Mouse (Mus musculus) left cerebral cortex, postnatal 25 days (tissue): ENCODE data around the gene Gm3453. TPM values are rescaled to one million over a fixed set of nuclear protein-coding genes. Genes with fewer than 3 reads are reported as not detected.
"Not testable (repeated sequence)": the region's sequence is repeated elsewhere in the genome, so short reads cannot be mapped to it uniquely, and the experiment has no call there.

ENCODE experiments used
- DNase-seq, 2 experiments: peaks; one replicate each; pipeline ENCODE4 v3.0.0; 2022; ENCODE audit warnings: low spot score in 2 of 2, mixed read lengths in 1 of 2
- intact Hi-C: fragments of 180-260 bp; cut with DNase I; formaldehyde crosslinking; loops from one replicate; pipeline ENCODE4 v1.15.1; 2025
- total RNA-seq, 2 experiments: library from RNA; stranded (reverse); gene quantifications; 2 replicates each; pipeline ENCODE4 v1.2.3; 2021

Gm3453 gene
- not detected for total RNA-seq

DNA sequence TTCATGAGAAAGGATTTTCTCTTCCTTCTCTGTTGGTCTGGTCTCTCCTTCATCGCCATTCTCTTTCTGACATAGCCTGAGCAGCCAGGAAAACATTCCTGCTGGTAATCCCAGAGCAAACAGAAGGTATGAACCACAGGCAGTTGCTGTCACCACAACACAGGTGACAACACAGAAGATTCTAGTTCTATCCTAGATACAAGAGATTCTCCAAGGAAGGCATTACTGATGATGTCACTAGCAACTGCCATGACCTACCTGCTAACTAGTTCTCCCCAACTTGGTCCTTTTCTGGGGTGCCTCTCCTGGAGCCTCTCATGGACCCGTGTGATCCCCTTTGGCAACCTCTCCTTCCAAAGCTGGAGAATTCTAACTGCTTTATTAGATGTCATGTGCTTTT lies at the start of gene Gm3453:
Gene Gm3453, minus strand, starts transcription at position 101 of the 400 bp plus-strand sequence.
- intact Hi-C loops, DNase-seq: not testable (repeated sequence)

GRCm38 (mm10) chr14:5987136-5987535 lies 8.2 kb upstream of the Gm3453 start:
- DNase-seq, intact Hi-C loops: not testable (repeated sequence)

GRCm38 (mm10) chr14:5962441-5962840 lies 16.5 kb downstream of the Gm3453 start:
- intact Hi-C loops, DNase-seq: not testable (repeated sequence)

DNA sequence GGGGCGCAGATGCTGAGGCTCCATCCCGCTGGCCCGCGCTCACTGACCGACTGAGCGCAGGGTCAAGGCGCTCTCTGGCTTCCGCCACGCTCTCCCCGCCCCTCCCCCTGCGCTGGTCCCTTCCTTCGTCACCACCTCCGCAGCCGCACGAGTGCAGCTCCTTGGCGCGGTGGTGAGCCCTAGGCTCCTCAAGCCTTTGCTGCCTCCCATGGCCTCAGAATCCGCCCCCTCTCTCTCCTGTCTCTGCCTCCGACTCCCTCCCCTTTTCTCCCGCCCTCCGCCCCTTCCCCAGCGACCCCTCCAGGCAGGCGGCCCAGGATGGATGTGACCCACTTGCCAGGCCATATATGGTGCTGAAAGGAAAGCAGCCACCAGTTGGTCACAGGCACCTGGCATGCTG lies 17.3 kb downstream of the Gm3453 start, which contains the start of gene Gm3248:
Gene Gm3248, minus strand, starts transcription at position 111 of the 400 bp plus-strand sequence.
- intact Hi-C loops = not testable (repeated sequence)
- peak; percentile 5 to 17 for DNase-seq

DNA sequence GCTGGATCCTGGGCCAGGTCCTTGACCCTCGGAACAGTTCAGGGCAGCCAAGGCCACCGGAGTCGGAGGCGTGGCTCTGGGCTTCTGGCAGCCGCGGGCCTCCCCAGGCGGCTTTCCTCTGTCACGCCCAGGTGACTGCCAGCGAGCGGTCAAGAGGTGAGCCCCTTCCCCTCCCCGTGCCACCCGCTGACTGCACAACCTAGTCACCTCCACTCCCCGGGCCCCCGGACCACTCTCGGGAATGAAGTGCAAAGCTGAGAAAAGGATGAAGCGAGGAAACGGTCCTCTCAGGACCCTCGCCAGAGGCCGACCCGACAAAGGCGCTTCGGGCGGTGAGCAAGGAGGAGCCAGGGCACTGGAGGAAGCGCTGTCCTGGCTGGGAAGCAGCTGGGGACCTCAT lies 17.8 kb downstream of the Gm3453 start:
- DNase-seq, intact Hi-C loops: not testable (repeated sequence)

DNA sequence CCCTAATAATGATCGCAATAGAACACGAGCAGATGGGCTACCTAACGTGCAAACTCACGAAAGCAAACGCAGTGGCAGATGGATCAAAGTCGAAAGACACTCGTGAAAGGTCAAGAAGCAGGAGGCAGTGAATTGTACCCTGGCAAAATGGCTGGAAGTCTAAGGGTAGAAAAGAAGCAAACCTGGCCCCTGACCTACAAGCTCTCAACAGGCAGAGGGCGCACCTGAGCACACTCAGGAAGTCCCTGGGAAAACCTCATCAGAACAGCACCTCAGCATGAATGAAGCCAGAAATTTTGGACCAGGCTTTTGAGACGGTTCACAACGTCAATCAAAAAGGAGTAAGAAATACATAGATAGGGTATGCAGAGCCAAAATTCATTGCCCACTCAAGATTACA lies 18.5 kb downstream of the Gm3453 start:
- intact Hi-C loops = not testable (repeated sequence)
- DNase-seq = peak; percentile 21 to 24

DNA sequence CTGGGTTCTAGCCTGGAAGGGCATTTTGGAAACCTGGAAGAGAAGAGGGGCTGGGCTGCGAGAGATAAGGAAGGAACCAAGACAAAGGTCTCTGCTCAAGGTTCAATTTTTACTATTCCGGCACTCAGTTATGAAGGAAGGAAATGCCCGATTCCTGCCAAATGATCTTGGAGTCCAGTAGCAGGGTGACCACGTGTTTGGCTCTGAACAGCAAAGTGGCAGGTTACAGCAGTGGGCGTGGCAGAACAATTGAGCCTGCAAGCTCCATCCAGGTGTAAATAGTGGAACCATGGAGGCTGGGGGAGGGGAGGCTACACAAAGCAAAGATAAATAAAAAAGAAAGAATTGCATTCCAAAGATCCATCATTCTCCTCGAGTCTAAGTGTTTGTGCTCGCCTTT lies 55.7 kb downstream of the Gm3453 start:
- DNase-seq, intact Hi-C loops: not testable (repeated sequence)

Other genes starting within 250 kb of the Gm3453 start
- under 1 TPM; 0.53 to 0.85 TPM for gene Gm3373, start 237.6 kb downstream of the Gm3453 start, total RNA-seq
- gene Gm3383, start 171.2 kb downstream of the Gm3453 start, total RNA-seq = 1 to 10 TPM; 2.2 to 2.8 TPM
- not detected for gene Gm3424, start 148.8 kb downstream of the Gm3453 start, total RNA-seq
- under 1 TPM; 0.78 to 0.96 TPM for gene Gm8237, start 98.8 kb downstream of the Gm3453 start, total RNA-seq
- gene Gm3248, start 17.4 kb downstream of the Gm3453 start, total RNA-seq = under 1 TPM; 0.41 to 0.76 TPM
- not detected for gene Gm6337, start 79.1 kb upstream of the Gm3453 start, total RNA-seq
- not detected for gene Gm8206, start 114.8 kb upstream of the Gm3453 start, total RNA-seq
- gene Gm3468, start 129.5 kb upstream of the Gm3453 start, total RNA-seq = 1 to 10 TPM; 1.1 to 1.2 TPM
- not detected for gene Gm3476, start 146.7 kb upstream of the Gm3453 start, total RNA-seq
- under 1 TPM; 0.78 TPM for gene Gm21560, start 240.2 kb upstream of the Gm3453 start, total RNA-seq